Mouse (Mus musculus) cerebellum, postnatal 10 days (tissue): ENCODE measurements around the gene Mios.

Source experiments
- DNase-seq, 2 experiments: peaks; one replicate each; pipeline ENCODE4 v3.0.0; 2021; ENCODE audit warnings: mixed read lengths in 2 of 2

Gene Mios

DNA sequence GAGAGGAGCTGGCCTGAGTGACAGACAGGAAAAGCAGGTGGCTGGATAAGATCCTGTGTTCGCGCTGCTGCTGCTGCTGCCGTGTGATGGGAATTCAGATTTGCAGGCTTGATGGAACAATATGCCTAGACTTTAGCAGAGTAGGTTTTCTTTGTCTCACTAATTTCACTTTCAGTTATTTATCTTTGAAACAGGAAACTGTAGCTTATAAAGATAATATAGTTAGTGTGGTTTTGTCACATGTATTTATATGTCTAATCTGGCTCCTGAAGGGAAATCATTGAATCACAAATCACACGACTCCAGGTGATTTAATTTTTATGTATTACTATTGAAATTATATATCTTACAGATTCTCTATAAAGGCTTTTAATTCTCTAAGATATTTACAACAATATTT, 74.2 kb downstream of the Mios start:
- no peak for DNase-seq

DNA sequence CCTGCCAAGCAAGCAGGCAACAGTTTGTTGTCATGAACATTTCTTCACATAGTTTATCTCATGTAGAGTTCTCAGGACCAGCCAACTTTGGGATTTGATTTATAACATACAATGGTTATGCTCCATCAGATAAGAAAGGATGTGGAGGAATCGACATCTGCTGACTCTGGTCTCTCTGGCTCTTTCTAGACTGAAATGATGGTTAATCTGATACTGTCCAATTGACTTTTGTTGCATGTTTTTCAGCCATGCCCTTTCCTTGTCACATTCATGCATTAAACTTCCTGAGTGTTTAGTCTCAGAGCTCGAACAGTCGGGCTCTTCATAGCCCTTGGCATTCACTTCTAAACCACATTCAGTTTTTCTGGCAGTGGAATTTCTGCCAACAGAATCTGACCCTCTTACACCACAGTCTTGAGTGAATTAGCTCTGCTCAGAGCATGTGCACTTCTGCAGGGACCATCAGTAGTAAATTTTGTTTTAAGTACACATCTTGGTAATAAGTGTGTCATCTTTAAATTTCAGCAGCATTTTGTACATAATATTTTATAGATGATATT, 76.5 kb downstream of the Mios start:
- no peak for DNase-seq
